Mouse (Mus musculus): ENCODE measurements at regions not wholly inside any gene's neighbourhood (a gene's known extent, or its start where the extent isn't known, plus 50 kb on each side); places are given as distances from the start of the nearest gene placed in this dataset.

GRCm38 (mm10) chr9:91134325-91134724 is 227.9 kb upstream of the Zic4 start:
- TF ChIP-seq CTCF (IDR thresholded peaks at IDR 0.05; ENCODE audit: extremely low read depth, insufficient read depth, low read length) (no peak), POLR2A (IDR thresholded peaks at IDR 0.05; ENCODE audit: extremely low read depth, insufficient read depth, low read length) (no peak)
